Mouse (Mus musculus) urinary bladder, adult 18-20 months (tissue): Measurements from ENCODE around the gene Bcl2l15.
"Not testable (repeated sequence)": the region's sequence is repeated elsewhere in the genome, so short reads cannot be mapped to it uniquely, and the experiment has no call there.

Source experiments
- DNase-seq, 2 experiments: peaks; one replicate each; pipeline ENCODE4 v3.0.0; 2022; ENCODE audit warnings: low spot score in 2 of 2, mixed read lengths in 2 of 2

Gene Bcl2l15

DNA sequence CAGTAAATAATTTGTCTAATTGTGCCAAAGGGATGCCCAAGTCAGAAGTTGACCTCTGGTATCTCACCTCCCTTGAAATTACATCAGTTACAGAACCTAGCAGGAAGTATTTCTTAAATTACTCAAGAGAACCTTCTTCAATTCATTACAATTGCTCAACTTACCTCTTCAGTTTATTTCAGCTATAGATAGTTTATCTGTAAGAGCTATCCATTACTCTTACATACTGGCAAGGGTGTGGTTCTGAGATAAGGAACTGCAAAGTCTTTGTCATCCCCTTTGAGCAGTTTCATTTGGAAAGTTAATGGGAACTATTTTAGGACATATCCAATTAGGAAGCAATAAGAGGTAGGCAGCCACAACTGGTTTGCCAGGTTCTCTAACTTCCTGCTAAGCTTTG, at the start of gene Bcl2l15:
TSS of gene Bcl2l15 (plus strand) at position 176 of the 400 bp plus-strand sequence.
- no peak for DNase-seq

DNA sequence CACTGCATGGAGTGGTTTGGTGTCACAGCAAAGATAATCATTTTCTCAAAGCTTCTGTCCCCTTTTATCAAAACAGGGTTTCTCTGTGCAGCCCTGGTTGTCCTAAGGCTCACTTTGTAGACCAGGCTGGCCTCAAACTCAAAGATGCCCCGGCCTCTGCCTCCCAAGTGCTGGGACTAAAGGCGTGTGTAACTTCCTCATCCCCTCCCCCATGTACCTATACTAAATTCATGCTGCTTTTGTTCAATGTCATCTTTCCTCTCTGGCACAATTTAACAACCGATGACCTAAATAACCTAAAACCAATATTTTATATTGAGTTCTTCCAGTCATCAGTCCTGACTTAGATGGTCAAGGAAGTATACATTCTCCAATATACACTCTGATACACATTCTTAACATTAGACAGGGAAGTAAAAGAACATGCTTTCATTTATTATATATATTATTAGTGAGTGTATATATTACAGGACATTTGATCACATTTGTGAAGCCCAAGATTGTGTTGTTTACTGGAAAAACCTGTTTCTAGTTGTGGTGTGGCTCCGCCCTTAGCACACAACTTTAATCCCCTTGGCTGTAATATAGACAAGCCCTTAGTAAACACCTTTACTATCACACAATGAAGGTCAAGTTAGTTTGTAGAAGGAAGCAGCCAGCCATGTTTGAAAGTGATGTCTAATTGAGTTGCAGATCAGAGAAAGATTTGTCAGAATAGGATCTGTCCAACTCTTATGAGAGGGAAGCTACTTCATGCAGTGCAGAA, 49.4 kb upstream of the Bcl2l15 start:
- no peak for DNase-seq

DNA sequence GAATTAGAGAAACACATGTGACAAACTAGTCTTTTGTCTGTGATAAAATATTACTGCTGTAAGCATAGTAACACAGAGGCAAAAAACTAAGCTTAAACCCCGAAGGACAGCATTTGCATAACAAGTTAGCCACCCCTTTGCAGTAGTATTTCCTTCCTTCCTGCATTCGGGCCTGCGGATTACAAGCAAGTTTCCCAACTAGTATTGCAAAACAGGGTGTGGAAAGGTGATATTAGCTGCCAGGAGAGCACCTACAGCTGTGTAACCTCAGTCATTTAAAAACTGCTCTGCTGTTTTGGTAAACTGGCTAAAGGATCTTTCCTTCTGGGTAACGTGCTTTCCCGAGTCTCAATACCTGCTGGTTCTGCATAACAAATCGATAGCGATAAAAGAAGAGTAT, 45.2 kb upstream of the Bcl2l15 start:
- DNase-seq, result no peak

DNA sequence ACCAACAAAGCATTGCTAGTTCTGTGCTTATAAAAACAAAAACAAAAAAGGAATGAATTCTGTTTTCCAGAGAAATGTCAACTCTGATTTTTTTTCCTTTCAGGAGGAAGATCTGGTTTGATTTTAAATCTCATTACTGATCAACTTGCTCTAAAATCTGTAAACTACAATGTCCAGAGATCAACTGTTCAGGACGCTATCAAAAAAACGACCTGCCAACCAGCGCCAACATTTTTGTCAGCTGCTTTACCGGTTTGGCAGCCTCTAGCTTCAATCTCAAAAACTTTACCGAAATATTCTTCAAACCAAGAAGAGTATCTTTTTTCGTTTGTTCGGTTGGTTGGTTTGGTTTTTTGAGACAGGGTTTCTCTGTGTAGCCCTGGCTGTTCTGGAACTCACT, 43.3 kb upstream of the Bcl2l15 start:
- DNase-seq, result no peak

DNA sequence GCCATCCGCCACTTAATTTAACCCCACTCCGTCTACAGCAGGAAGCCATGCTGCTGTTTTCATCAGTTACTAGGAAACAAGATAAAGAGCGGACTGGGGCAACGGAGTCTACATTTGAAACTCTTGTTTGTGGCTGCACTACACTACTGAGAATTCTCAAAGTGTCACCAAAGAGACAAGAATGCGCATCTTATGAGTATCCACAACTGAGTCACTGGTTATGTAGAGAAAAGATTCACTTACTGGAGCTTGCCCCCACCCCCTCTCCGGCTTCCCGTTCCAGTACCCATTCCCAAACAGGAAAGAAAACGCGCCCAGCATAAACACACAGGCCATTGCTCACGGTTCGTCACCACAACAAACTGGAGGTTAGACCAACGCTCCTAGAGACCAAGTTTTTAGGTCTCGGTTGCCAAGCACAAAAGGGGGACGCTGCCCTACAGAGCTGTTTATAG, 42.5 kb upstream of the Bcl2l15 start:
- DNase-seq, result peak in 1 of 2 experiments; percentile 37

DNA sequence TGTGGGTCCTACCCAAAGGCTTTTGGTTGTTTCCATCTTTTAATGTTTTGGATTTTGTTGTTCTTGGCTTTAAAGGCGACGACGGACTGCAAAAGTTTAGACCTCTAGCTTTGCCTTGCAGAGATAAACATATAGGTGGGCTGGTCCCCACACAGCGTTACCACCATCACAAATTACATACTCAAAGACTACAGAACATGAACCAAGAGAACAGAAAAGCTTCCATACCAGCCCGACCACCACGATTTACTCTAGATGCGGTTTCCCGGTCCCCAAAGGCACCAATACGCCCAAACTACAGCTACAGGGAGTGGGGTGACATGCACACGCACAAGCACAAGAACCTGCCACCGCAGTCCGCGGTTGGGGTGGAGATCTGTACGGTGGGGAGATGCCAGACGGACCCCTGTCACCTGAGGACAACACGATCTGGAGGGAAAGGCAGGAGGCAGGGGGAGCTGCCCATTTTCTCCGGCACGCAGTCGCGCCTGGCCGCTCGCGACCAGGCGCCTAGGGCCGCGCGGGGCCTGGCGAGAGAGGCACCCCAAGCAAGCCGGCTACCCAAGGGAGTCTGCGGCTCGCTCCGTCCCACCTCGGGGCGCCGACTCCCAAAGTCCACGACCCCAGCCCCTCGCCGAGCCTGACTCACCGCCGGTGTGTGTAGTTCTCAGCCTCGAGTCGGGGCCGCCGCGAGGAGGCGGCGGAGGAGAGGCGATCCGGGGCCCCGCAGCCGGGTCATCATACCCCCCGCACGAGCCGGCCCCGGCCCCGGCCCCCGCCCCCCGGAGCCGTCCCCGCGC, 41.9 kb upstream of the Bcl2l15 start:
- DNase-seq, result peak in 1 of 2 experiments; percentile 55

DNA sequence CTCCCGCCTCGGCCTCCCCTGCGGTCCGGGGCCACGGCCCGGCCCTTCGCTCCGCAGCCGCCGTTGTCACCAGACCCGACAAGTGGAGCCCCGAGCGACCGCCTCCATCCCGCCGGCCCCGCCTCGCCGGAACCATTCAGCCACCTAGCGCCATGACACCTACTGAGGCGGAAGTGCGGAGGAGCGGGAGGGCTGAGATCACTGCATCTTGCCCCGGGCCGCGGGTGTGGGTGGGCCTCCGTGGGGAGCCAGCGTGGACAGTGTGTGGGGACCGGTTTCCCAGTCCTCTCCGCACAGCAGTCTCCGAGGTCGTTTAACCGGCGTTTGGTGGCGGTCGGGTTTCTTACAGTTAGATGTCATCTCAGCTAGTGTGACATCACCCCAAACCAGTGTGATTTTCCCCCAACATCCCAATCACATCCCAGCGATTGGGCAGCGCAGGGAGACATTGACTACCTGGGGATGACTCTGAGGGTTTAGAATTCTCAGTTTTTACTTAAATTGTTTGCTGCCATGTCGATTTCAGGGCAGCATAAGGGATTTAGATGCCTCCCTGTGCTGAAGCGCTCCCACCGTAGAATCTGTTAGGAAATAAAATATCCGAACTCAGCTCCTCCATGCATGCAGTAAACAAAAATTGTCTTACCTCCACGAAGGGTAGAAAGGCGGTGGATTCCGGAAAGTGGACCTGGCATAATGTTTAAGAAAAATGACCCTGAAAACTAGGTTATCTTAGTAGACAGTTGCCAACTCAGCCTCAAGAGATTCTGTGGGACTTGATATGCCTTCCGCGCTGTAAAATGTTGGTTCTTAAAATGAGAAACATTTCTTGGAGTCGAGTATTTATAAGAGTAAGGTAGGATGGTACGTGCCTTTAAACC, 40.9 kb upstream of the Bcl2l15 start, which contains the start of gene Hipk1:
TSS of gene Hipk1 (minus strand) at position 334 of the 881 bp plus-strand sequence.
- peak; percentile 91 to 92 for DNase-seq

DNA sequence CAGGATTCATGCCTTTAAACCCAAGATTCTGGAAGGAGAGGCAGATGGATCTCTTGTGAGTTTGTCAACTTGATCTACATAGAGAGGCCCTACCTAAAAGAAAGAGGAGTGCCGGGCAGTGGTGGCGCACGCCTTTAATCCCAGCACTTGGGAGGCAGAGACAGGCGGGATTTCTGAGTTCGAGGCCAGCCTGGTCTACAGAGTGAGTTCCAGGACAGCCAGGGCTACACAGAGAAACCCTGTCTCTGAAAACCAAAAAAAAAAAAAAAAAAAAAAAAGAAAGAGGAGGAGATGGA, 40.3 kb upstream of the Bcl2l15 start:
- not testable (repeated sequence) for DNase-seq

DNA sequence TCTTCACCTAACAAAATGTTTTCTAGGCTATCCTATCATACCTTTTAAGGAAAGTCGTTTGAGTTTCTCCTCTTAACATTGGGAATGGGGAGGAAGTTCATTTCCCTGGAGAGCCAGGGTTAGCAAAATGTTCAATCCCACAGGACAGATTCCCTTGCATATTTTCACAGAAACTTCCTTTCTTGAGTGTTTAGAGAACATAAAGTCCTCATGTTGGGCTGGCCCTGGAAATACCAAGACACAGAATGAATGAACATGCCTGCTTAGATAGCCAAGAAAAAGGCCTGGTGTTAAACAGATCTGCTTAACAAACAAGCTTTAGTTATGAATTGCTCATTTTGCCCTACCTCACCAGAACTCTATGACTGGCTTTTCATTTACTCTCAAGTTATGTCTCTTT, 39.8 kb upstream of the Bcl2l15 start:
- no peak for DNase-seq

DNA sequence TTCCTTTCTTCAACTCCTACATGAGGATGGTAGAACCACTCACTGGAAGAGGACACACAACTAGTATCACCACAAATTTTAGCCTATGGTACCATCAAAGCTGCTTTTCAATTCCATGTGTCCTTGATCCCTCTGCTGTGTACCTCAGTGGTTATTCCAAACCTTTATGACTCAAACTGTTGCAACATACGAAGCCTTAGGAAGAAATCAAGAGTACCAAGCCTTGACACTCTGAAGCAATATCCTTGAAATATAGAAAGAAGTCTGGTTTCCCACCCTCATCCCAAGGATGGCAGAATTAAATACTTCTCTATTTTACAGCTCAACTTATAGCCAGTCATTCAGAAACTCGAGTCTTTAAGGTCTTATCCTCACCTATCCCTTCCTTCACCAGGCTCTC, 36.0 kb upstream of the Bcl2l15 start:
- no peak for DNase-seq

DNA sequence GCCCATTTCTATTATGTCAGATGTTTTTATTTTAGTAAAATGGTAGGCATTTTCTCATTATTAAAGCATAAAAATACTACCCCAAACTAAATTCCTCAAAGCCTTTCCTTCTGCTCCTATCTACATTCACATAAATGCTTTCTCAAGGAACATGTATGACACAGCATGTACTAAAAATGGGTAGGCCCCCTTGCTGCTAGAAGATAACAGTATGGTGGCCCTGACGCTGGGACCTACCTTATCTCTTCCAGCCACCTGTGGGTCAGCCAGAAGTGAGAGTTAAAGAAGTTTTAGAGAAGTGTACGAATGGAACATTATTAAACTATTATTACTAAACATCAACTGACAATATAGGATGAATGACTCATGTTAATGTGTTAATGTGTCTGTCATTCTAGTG, 32.9 kb upstream of the Bcl2l15 start:
- DNase-seq, result no peak

DNA sequence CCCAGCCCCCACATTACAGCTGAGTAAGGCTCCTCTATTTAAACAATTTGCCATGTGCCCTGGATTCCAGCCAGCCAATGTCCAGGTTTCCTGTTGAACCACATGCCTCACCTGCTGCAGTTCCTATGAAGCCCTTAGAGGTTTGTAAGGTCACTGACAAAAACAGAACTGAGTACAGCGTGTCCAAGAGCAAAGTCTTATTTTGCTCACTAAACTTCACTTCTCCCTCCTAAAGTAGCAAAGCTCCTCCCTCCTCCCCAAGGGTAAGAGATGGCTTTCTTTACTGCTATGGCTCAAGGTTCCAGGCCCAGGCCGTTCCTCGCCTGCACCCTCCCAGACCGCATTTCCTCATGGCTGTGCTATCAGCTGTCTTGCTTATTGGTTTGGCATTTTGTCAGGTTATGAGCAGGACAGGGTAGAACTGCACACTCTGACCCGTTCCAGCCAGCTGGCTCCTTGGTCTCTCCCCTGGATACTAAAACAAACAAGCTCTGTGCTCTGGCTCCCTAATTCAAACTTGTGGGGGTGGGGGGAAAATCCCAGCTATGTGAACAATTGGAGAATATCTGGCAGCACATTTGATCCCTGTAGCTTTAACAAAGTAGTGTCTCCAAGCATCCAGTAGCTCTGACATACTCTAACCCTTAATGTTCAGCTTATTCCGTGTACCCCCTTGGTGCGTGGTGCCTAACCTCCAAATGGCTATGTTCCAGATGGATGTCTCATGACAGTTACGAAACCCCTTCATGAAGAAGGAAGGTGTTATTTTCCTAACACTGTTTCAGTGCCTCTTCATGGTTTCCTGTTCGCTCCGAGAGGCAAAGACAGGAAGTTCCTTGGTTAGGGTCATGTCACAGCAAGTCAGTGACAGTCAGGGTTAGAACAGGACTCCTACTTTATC, 30.5 kb upstream of the Bcl2l15 start:
- DNase-seq, result peak; percentile 48 to 81

DNA sequence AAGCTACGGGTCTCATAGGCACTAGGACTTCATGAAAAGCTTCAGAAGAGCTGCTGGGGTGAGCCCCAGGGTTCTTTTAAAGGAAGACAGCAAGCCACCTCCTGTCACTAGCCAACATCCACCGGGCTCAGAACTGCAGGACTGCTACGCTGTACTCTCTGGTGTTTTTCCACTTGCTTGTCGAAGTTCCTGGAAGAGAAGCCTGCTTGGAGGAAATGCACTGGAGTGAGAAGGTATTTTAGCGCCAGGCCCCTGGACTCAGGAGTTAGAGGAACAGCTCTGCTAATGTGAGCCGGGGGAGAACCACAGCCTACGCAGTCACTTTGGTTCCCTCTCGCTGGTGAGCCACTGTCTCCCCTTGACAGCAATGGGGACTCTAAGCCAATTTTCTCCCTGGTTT, 29.5 kb upstream of the Bcl2l15 start:
- no peak for DNase-seq

DNA sequence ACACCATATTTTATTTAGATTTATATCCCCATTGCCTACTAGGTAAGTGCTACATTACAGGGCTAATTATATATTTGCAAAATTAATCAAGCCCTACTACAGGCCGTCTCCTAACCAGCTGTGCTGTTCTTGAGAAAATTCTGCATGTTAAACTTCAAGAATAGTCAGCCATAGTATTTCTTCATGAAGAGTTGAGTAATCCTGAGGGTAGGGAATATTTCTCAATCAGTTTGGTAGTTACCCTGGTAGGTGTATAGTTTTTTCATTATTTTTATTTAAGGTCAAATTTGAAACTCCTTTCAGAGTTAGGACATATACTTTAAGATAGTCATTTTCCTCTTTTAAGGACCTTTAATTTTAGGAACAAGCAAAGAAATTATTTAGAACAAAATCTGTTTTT, 26.7 kb upstream of the Bcl2l15 start:
- no peak for DNase-seq

DNA sequence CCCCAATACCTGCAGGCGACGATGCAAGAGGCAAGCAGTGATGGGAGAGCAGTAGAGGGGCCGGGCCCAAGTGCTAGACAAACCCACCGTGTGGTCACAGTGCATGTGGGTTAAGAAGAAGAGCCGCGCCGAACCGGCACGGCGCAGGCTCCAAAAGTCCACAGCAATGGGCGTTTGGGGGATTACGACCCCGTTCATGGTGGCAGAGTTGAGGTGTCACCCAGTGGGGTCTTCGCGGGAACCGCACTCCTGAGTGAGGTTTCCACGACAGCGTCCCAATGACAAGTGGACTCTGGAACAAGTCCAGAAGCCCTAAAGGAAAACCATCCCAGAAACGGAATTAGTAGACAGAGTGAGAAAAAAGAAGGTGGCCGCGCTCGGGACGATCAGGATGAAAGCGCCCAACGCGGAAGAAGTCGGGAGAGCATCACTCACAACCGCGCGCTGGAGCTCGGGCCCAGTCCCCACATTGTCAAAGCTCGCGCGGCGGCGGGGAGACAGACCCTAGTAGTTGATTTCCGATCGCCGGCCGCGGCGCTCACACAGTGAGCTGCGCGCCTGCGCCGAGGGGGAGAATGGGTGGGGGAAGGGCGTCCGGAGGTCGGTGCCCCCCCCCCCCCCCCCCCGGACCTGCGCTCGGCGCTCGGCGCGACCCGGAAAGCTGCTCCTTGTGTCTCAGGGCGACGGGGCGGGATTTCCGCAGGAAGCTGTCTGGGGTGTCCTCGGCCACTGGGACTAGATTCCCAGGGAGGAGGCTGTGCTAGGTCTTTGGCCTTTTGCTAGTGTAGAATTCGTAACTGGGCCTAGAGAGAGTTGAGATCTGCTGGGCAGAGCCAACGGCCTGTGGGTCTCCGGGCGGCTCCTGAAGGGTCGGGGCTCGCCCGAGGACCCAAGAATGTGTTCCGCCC, 23.3 kb upstream of the Bcl2l15 start, which contains the start of the genes Dclre1b, Ap4b1 and Gm43064:
TSS of gene Dclre1b (minus strand) at position 554 of the 908 bp plus-strand sequence.
TSS of gene Ap4b1 (plus strand) at position 630 of the 908 bp plus-strand sequence.
TSS of gene Gm43064 (plus strand) at position 683 of the 908 bp plus-strand sequence.
- DNase-seq, result peak; percentile 75 to 86

DNA sequence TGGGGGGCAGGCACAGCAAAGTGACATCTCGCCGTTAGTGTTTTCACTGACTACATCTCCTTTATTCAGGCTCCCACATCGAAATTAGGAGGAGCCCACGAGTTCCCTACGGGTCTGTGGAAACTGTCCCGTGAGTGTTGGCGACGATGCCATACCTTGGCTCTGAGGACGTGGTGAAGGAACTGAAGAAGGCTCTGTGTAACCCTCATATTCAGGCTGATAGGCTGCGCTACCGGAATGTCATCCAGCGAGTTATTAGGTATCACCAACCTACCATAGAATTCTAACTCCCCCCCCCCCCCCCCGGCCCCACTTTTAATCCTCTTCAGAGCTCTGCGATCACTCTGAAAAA, 22.6 kb upstream of the Bcl2l15 start:
- no peak for DNase-seq

DNA sequence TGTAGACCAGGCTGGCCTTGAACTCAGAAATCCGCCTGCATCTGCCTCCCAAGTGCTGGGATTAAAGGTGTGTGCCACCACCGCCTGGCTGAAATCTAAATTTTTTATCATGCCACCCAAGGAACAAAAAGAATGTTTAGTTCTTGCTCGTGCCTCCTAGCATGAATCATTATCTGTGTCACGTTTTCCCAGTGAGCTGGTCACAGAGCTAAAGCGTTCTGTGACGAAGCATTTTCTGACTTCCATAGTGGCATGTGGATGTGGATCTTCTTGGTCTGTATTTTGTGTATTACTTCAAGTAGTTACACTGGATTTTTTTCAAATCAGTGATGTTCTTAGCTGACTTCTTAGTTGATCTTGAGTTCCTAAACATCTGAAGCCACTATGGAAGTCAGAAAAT, 21.4 kb upstream of the Bcl2l15 start:
- no peak for DNase-seq

DNA sequence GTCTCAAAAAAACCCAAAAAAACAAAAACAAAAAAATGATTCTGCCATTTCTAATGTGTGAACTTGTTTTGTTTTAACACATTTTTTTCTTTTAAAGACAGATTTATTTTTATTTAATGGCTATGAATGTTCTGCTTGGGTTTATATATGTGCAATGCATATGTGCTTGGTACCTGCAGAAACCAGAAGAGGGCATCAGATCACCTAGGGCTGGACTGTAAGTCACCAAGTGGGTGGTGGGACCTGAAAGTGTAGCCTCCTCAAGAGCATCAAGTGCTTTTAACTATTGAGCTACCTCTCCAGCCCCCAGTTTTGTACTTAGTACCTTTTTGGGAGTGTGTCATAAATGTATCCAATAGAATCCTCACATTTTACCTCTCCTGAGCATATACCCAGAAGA, 4.9 kb upstream of the Bcl2l15 start:
- DNase-seq, result no peak

DNA sequence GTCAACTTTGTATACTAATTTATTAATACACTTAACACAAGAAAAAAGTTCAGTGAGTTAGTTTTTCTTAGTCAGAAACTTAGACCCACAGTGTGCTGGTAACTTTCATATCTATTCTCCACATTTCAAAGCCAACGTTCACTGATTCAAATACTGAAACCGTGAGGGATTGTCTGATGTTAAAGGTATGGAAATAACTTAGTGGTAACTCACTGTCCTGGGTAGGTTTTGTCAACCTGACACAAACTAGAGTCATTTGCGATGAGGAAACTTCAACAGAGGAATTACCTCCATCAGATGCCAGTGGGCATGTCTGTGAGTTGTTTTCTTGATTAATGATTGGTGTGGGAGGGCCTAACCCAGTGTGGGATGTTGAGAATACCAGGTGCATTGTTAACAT, 3.4 kb upstream of the Bcl2l15 start:
- no peak for DNase-seq

DNA sequence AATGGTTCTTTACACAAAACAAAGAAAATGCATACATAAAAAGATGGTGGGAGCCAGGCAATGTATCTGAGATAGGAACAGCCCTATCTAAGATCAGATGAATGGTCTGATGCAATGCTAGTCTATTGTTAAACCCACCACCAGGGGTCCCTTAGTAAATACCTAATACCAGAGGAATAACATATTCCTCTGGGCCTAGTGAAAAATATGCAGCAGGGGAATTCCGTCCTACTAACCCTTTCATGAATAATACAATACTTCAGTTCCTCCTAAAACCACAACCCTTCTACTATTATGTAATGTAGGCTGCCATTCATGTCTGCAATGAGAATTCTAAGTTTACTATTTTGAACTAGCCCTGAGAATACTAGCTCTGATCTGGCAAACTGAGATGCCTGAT, 1.7 kb upstream of the Bcl2l15 start:
- not testable (repeated sequence) for DNase-seq
